Comparison of ENCODE assay signal across 8 mouse cellular contexts in genomic region chr12:108436029-108436923, GRCm38 (mm10).
DNase-seq lines count a peak whose midpoint lies in the region; ATAC-seq and TF ChIP-seq lines count a peak whose summit lies in the region.

No protein-coding gene starts in this region.

- peak overlapping the region; percentile 54 for H3K4me3 ChIP-seq in gastrocnemius, adult 2 months
- H3K4me3 ChIP-seq in hindbrain, embryonic 13.5 days, result no peak overlapping the region

- H3K9me3 ChIP-seq in hindbrain, embryonic 13.5 days, result no peaks in the 10 kb centered on the region

- H3K9ac ChIP-seq in hindbrain, embryonic 13.5 days, result no peak overlapping the region; the same call in 1 of the 2 replicates

- intact Hi-C loops in gastrocnemius, adult 2 months (cut with DNase I), result no loop called here

- H3K27ac ChIP-seq in gastrocnemius, adult 2 months, result peak overlapping the region; percentile 87
- H3K27ac ChIP-seq in hindbrain, embryonic 13.5 days, result 0 out of 2 replicates have a peak overlapping the region, but pooled peaks have one; percentile 3

- 58% methylated on average over 24 of the region's 24 CpGs for WGBS in hindbrain, embryonic 13.5 days

- H3K27me3 ChIP-seq in hindbrain, embryonic 13.5 days, result no peaks in the 10 kb centered on the region

- no peak for TF ChIP-seq CTCF in gastrocnemius, adult 2 months (IDR thresholded peaks at IDR 0.05)

- DNase-seq in ovary, adult 18-20 months (ENCODE audit: low spot score), result peak; percentile 14
- no peak for DNase-seq in ovary, postnatal 14 days (ENCODE audit: low spot score)
- DNase-seq in gastrocnemius, adult 2 months, result peak; percentile 46
- peak; percentile 54 for DNase-seq in lung, postnatal 36 days
- no peak for DNase-seq in cerebellum, adult 9-10 months
- no peak for DNase-seq in layer of hippocampus, adult 9-10 months (ENCODE audit: low spot score)
- no peak for DNase-seq in adrenal gland, adult 18-20 months (ENCODE audit: low spot score in 2 of 2)

- no peak for ATAC-seq in hindbrain, embryonic 13.5 days (ENCODE audit: low FRiP score)

- no peaks in the 10 kb centered on the region for H3K36me3 ChIP-seq in hindbrain, embryonic 13.5 days

- no peak overlapping the region for H3K4me2 ChIP-seq in hindbrain, embryonic 13.5 days

- H3K4me1 ChIP-seq in hindbrain, embryonic 13.5 days (replicated peaks), result peaks cover 52% of the 10 kb centered on the region

Comparison
In these comparisons a context has a peak if more than half of its experiments do, and no peak if none do; other contexts are left out.
1. DNase-seq: peak in ovary, adult 18-20 months (single experiment), gastrocnemius, adult 2 months (single experiment) and lung, postnatal 36 days (single experiment); none in ovary, postnatal 14 days (single experiment), cerebellum, adult 9-10 months (single experiment), layer of hippocampus, adult 9-10 months (single experiment) and adrenal gland, adult 18-20 months (0 of 2).